Mouse (Mus musculus) heart, adult 10 weeks (tissue): ENCODE results near the gene Olfr700. TPM values are rescaled to one million over a fixed set of nuclear protein-coding genes. Genes with fewer than 3 reads are reported as not detected.

Experiments
- polyA plus RNA-seq: library from polyadenylated mRNA; stranded (reverse); fragments of 350-450 nt; fragmentation: Illumina TruSeq; extraction: RNeasy Lipid Tissue Mini Kit (QIAGEN cat#74804); gene quantifications from one replicate; pipeline ENCODE4 v1.2.3, GENCODE M21; 2014; ENCODE audit warnings: low read depth, low replicate concordance

The Olfr700 gene
- not detected for polyA plus RNA-seq

DNA sequence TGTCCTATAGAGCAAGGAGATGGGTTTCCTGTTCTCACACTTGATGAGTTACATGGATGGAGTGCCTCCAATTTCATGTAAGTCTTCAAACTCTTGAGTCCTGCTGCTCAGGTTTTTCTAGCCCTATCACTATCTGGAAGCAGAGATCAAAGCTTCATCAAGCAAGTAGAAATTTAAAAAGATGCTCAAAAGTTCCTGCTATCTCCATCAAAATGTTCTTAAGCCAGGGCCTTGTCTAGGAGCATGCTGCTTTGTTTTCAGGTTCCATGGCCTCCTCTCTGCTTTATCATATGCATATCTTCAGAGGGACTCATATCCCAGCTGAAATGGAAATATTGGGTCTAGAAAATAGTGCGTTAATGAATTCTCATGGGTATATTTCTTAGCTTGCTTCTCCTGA lies at the start of gene Olfr700:
Gene Olfr700, minus strand, starts transcription at position 101 of the 400 bp plus-strand sequence.

DNA sequence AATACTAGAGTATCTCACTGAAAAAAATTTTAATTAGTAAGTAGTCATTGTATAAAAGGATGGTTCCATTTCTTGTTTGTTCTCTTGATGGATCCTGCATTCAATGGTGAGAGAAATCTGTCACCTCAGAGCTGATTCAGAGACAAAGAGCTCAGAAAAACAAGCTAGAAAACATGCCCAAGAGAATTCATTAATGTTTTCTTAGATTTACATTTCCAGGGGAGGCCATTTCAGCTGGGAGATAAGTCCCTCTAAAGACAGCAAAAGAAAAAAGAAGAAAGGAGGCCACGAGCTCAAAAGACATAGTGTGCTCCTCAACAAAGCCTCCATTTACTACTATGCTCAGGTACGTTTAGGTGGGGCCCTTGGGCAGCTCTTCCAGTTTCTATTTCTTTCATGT lies 34.4 kb upstream of the Olfr700 start, which contains the start of gene Olfr703:
Gene Olfr703, plus strand, starts transcription at position 301 of the 400 bp plus-strand sequence.

DNA sequence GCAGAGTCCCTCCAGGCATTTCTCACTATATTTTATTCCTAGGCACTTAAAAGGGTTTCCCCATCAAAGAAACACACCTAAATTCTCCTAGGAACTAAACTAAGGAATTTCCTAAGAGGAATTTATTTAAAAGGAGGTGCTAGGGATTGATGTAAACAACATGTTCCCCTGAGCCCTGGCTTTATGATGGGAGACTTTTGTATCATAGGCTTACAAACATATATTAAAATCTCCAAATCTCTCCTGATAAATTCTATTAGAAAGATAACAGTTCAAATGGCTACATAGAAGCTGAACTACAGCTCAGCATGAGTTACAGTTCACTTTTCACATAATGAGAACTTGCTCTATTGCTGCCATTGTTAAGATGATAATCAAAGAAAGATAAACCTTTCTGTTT lies 25.2 kb upstream of the Olfr700 start, which contains the start of gene Olfr702:
Gene Olfr702, minus strand, starts transcription at position 101 of the 400 bp plus-strand sequence.

DNA sequence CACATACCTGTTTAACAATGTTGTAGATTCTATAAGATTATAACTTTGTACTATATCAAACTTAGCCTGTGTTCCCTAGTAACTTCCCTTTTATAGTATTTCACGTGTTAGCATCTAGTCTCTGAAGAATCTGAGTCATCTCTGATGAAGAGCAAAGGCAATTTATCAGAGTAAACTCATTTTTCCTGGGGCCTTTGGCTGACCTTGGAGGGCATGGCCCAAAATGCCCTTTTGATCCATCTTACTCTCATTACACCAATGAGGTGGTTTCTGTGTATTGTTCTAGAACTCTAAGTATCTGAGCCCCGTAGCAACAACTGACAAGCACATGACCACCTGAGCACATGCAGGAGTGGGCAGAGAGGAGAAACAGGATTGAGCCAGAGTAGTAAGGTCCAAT lies 5.2 kb upstream of the Olfr700 start, which contains the start of gene Olfr701:
Gene Olfr701, plus strand, starts transcription at position 301 of the 400 bp plus-strand sequence.

DNA sequence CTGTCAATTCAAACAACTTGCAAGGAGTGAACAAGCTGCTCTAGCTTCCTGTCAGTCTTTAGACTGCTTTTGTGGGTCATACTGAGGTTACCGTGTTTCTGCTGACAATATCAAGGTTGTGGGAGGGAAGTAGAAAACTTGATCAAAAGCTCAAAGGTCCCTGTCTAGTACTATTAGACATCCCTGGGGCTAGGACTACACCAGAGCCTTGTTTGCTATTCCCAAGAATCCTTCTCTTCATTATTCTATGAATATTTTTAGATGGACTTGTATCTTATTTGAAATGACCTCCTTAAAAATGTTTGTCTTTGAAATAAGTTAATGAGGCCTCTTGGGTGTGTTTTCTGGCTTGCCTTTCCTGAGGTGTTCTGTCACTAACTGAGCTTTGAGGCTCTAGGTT lies 15.5 kb downstream of the Olfr700 start, which contains the start of gene Olfr699:
Gene Olfr699, minus strand, starts transcription at position 101 of the 400 bp plus-strand sequence.

Other genes starting within 250 kb of the Olfr700 start
- not detected for gene Olfr693, start 128.2 kb downstream of the Olfr700 start, polyA plus RNA-seq
- gene Olfr694, start 117.0 kb downstream of the Olfr700 start, polyA plus RNA-seq = not detected
- not detected for gene Olfr695, start 92.4 kb downstream of the Olfr700 start, polyA plus RNA-seq
- gene Olfr697, start 66.4 kb downstream of the Olfr700 start, polyA plus RNA-seq = not detected
- gene Olfr698, start 53.4 kb downstream of the Olfr700 start, polyA plus RNA-seq = not detected
- not detected for gene Olfr699, start 15.6 kb downstream of the Olfr700 start, polyA plus RNA-seq
- gene Olfr701, start 5.3 kb upstream of the Olfr700 start, polyA plus RNA-seq = not detected
- not detected for gene Olfr702, start 25.1 kb upstream of the Olfr700 start, polyA plus RNA-seq
- gene Olfr703, start 34.5 kb upstream of the Olfr700 start, polyA plus RNA-seq = not detected
- not detected for gene Olfr704, start 54.4 kb upstream of the Olfr700 start, polyA plus RNA-seq
- gene Olfr705, start 68.1 kb upstream of the Olfr700 start, polyA plus RNA-seq = not detected
- not detected for gene Olfr706, start 79.3 kb upstream of the Olfr700 start, polyA plus RNA-seq
- not detected for gene Olfr707, start 92.4 kb upstream of the Olfr700 start, polyA plus RNA-seq
- not detected for gene Olfr1532-ps1, start 99.2 kb upstream of the Olfr700 start, polyA plus RNA-seq
- not detected for gene Olfr709-ps1, start 123.4 kb upstream of the Olfr700 start, polyA plus RNA-seq
- gene Olfr710, start 139.5 kb upstream of the Olfr700 start, polyA plus RNA-seq = not detected
- not detected for gene Olfr6, start 155.1 kb upstream of the Olfr700 start, polyA plus RNA-seq
- gene Olfr711, start 166.6 kb upstream of the Olfr700 start, polyA plus RNA-seq = not detected
- gene Olfr2, start 197.2 kb upstream of the Olfr700 start, polyA plus RNA-seq = not detected
- gene Olfr713, start 222.3 kb upstream of the Olfr700 start, polyA plus RNA-seq = not detected